ENCODE assay signal across 10 mouse cellular contexts in the genomic region with DNA sequence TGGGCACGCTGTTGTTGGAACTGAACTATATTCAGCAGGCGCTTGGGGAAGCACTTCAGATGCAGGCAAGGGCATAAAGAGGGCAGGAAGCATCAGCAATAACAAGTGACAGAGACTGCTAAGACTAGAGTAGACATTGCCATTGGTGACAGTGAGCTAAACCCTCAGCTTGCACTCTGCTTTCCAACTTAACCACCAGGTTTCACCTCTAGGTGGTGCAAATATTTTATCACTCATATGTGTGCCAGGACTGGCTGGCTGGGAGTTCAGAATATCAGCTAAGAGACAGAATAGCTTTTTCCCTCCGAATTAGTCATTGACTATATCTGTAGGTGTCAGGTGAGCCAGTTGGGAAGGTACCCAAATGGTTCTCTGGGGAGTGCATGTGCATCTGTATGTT. TPM values are rescaled to one million over a fixed set of nuclear protein-coding genes. Genes with fewer than 3 reads are reported as not detected.
A peak's percentile ranks its signal among the peaks of the same experiment; 100 is the strongest.
DNase-seq lines count a peak whose midpoint lies in the region; ATAC-seq and TF ChIP-seq lines count a peak whose summit lies in the region.
"Had no signal": no experiment of that assay in that cellular context is flagged by ENCODE, and none has a peak within 500 bp of the region (broad histone marks: within the 10 kb centered on the region; RNA-seq: fewer than 3 reads in every experiment).

No protein-coding gene starts in this region.

- H3K36me3 ChIP-seq in liver, postnatal 0 days (replicated peaks; ENCODE audit: insufficient read depth, low read length) = peaks cover 11% of the 10 kb centered on the region
- peaks cover 22% of the 10 kb centered on the region; the same call in 1 of the 2 replicates for H3K36me3 ChIP-seq in liver, embryonic 12.5 days
- peaks cover 4% of the 10 kb centered on the region; the same call in 1 of the 2 replicates for H3K36me3 ChIP-seq in stomach, postnatal 0 days (ENCODE audit: control insufficient read depth, insufficient read depth, low read length)

- H3K4me2 ChIP-seq in liver, postnatal 0 days (ENCODE audit: low read depth, low read length) = no peak overlapping the region
- no peak overlapping the region for H3K4me2 ChIP-seq in liver, embryonic 12.5 days
- H3K4me2 ChIP-seq in stomach, postnatal 0 days (replicated peaks; ENCODE audit: low read depth) = no peak overlapping the region
- H3K4me2 ChIP-seq: heart, embryonic 13.5 days; midbrain, embryonic 15.5 days had no signal

- 72% methylated on average over 3 of the region's 3 CpGs for WGBS in liver, postnatal 0 days (ENCODE audit: insufficient replicate concordance)
- WGBS in liver, embryonic 12.5 days (ENCODE audit: insufficient replicate concordance) = 73% methylated on average over 3 of the region's 3 CpGs
- WGBS in stomach, postnatal 0 days = 80% methylated on average over 3 of the region's 3 CpGs

- H3K9me3 ChIP-seq in liver, postnatal 0 days (ENCODE audit: low read length) = no peaks in the 10 kb centered on the region
- H3K9me3 ChIP-seq in liver, embryonic 12.5 days (replicated peaks) = no peaks in the 10 kb centered on the region
- H3K9me3 ChIP-seq in stomach, postnatal 0 days (ENCODE audit: control insufficient read depth, low read length) = no peaks in the 10 kb centered on the region
- H3K9me3 ChIP-seq: heart, embryonic 13.5 days; midbrain, embryonic 15.5 days had no signal

- no peak overlapping the region for H3K27ac ChIP-seq in gastrocnemius, adult 2 months
- H3K27ac ChIP-seq in liver, postnatal 0 days (ENCODE audit: low read depth) = no peak overlapping the region
- no peak overlapping the region for H3K27ac ChIP-seq in liver, embryonic 12.5 days
- no peak overlapping the region for H3K27ac ChIP-seq in stomach, postnatal 0 days (replicated peaks)
- H3K27ac ChIP-seq: heart, embryonic 13.5 days; midbrain, embryonic 15.5 days had no signal

- no peak for ATAC-seq in liver, postnatal 0 days
- ATAC-seq in liver, embryonic 12.5 days = no peak
- ATAC-seq in stomach, postnatal 0 days (ENCODE audit: low FRiP score, low TSS enrichment) = 0 out of 2 replicates have a peak, but pooled peaks have one; percentile 38
- ATAC-seq in megakaryocyte, adult 5-6 weeks (ENCODE audit: poor library complexity, severe bottlenecking) = no peak
- ATAC-seq: midbrain, embryonic 15.5 days had no signal

- no peaks in the 10 kb centered on the region for H3K4me1 ChIP-seq in liver, postnatal 0 days (ENCODE audit: insufficient read depth)
- no peaks in the 10 kb centered on the region for H3K4me1 ChIP-seq in liver, embryonic 12.5 days
- H3K4me1 ChIP-seq in stomach, postnatal 0 days (replicated peaks; ENCODE audit: control insufficient read depth, insufficient read depth) = no peaks in the 10 kb centered on the region
- H3K4me1 ChIP-seq: midbrain, embryonic 15.5 days had no signal

- intact Hi-C loops in gastrocnemius, adult 2 months (cut with DNase I) = no loop called here

- H3K9ac ChIP-seq in liver, postnatal 0 days (replicated peaks) = no peak overlapping the region
- H3K9ac ChIP-seq in liver, embryonic 12.5 days = no peak overlapping the region
- H3K9ac ChIP-seq in stomach, postnatal 0 days (ENCODE audit: low read length) = no peak overlapping the region
- H3K9ac ChIP-seq: heart, embryonic 13.5 days; midbrain, embryonic 15.5 days had no signal

- TF ChIP-seq EP300 in liver, postnatal 0 days (IDR thresholded peaks at IDR 0.05; ENCODE audit: low read depth) = no peak
- TF ChIP-seq EP300 in stomach, postnatal 0 days (optimal IDR thresholded peaks at IDR 0.05) = no peak

- DNase-seq in gastrocnemius, adult 2 months = peak; percentile 33
- no peak for DNase-seq in gastrocnemius, postnatal 10 days
- DNase-seq in liver, postnatal 0 days = no peak
- peak; percentile 67 for DNase-seq in NIH3T3 (ENCODE audit: low read depth)
- no peak for DNase-seq in stomach, postnatal 0 days (ENCODE audit: low spot score)
- no peak for DNase-seq in gastrocnemius, adult 18-20 months (ENCODE audit: low spot score)

- no peak overlapping the region for H3K4me3 ChIP-seq in gastrocnemius, adult 2 months
- no peak overlapping the region for H3K4me3 ChIP-seq in liver, postnatal 0 days (ENCODE audit: low read depth, low read length)
- no peak overlapping the region for H3K4me3 ChIP-seq in liver, embryonic 12.5 days
- H3K4me3 ChIP-seq in stomach, postnatal 0 days (ENCODE audit: low read depth, low read length) = no peak overlapping the region
- H3K4me3 ChIP-seq: heart, embryonic 13.5 days; midbrain, embryonic 15.5 days had no signal

- TF ChIP-seq CTCF in gastrocnemius, adult 2 months (IDR thresholded peaks at IDR 0.05) = peak; percentile 49
- peak; percentile 43 for TF ChIP-seq CTCF in liver, postnatal 0 days (IDR thresholded peaks at IDR 0.05; ENCODE audit: low read depth)
- TF ChIP-seq CTCF in stomach, postnatal 0 days (IDR thresholded peaks at IDR 0.05; ENCODE audit: low read depth) = peak; percentile 65

- H3K27me3 ChIP-seq in liver, postnatal 0 days (ENCODE audit: insufficient read depth, low read length) = no peaks in the 10 kb centered on the region
- H3K27me3 ChIP-seq in liver, embryonic 12.5 days (replicated peaks) = no peaks in the 10 kb centered on the region
- no peaks in the 10 kb centered on the region for H3K27me3 ChIP-seq in stomach, postnatal 0 days (ENCODE audit: control insufficient read depth, insufficient read depth, low read length)
- H3K27me3 ChIP-seq: heart, embryonic 13.5 days; midbrain, embryonic 15.5 days had no signal

RNA-seq across cellular contexts. Expression of a gene that starts 41.4 kb away (rescaled TPM):
- total RNA-seq in gastrocnemius, adult 2 months (2021) = 10 to 100 TPM; 60.6 to 72.7 TPM
- 10 to 100 TPM; 24.5 to 25.8 TPM for total RNA-seq in gastrocnemius, postnatal 10 days (2021)
- polyA plus RNA-seq in liver, postnatal 0 days (2015; fragmentation: Nextera tagmentation; extraction: Ambion mirVana) = 9.5 and 11.3 TPM in 2 replicates
- 15.7 and 17.3 TPM in 2 replicates for polyA plus RNA-seq in liver, embryonic 12.5 days (2016; fragmentation: Nextera tagmentation; extraction: Ambion mirVana)
- 28.1 and 28.8 TPM in 2 replicates for polyA plus RNA-seq in stomach, postnatal 0 days (2015; fragmentation: Nextera tagmentation; extraction: Ambion mirVana)
- 10 to 100 TPM; 64.0 to 67.3 TPM for total RNA-seq in gastrocnemius, adult 18-20 months (2021)
- 26.8 and 28.8 TPM in 2 replicates for total RNA-seq in megakaryocyte, adult 5-6 weeks (2015)
- total RNA-seq in megakaryocyte, adult 5-6 weeks (2017) = 19.4 and 20.7 TPM in 2 replicates

RNA-seq across cellular contexts. Expression of a gene that starts 43.7 kb away (rescaled TPM):
- 10 to 100 TPM; 43.7 to 43.9 TPM for total RNA-seq in gastrocnemius, adult 2 months (2021)
- 10 to 100 TPM; 26.8 to 30.3 TPM for total RNA-seq in gastrocnemius, postnatal 10 days (2021)
- polyA plus RNA-seq in liver, postnatal 0 days (2015; fragmentation: Nextera tagmentation; extraction: Ambion mirVana) = 2.8 and 4.4 TPM in 2 replicates
- polyA plus RNA-seq in liver, embryonic 12.5 days (2016; fragmentation: Nextera tagmentation; extraction: Ambion mirVana) = 7.6 and 7.8 TPM in 2 replicates
- polyA plus RNA-seq in stomach, postnatal 0 days (2015; fragmentation: Nextera tagmentation; extraction: Ambion mirVana) = 23.5 and 24.3 TPM in 2 replicates
- 10 to 100 TPM; 48.8 to 50.3 TPM for total RNA-seq in gastrocnemius, adult 18-20 months (2021)
- 5.9 and 6.0 TPM in 2 replicates for total RNA-seq in megakaryocyte, adult 5-6 weeks (2015)
- 4.3 and 7.0 TPM in 2 replicates for total RNA-seq in megakaryocyte, adult 5-6 weeks (2017)

Comparison
In these comparisons a context has a peak if more than half of its experiments do, and no peak if none do; other contexts are left out.
1. DNase-seq: peak in gastrocnemius, adult 2 months (single experiment) and NIH3T3 (single experiment); none in gastrocnemius, postnatal 10 days (single experiment), liver, postnatal 0 days (single experiment), stomach, postnatal 0 days (single experiment) and gastrocnemius, adult 18-20 months (single experiment).
2. Peak in every context shown above with its lines, with median percentiles within 50 percentile points of each other: CTCF ChIP-seq.